Mouse (Mus musculus) naive thymus-derived CD4-positive, alpha-beta T cell, adult 5 months (primary cell): ENCODE data around the gene Plgrkt. TPM values are rescaled to one million over a fixed set of nuclear protein-coding genes. Genes with fewer than 3 reads are reported as not detected.

Experiments used
- polyA plus RNA-seq: library from polyadenylated mRNA; unstranded; fragments of 100-300 nt; shearing (Covaris generic); gene quantifications from one replicate; pipeline ENCODE4 v1.2.1, GENCODE M21; 2017

Plgrkt gene
- 237 TPM for polyA plus RNA-seq

DNA sequence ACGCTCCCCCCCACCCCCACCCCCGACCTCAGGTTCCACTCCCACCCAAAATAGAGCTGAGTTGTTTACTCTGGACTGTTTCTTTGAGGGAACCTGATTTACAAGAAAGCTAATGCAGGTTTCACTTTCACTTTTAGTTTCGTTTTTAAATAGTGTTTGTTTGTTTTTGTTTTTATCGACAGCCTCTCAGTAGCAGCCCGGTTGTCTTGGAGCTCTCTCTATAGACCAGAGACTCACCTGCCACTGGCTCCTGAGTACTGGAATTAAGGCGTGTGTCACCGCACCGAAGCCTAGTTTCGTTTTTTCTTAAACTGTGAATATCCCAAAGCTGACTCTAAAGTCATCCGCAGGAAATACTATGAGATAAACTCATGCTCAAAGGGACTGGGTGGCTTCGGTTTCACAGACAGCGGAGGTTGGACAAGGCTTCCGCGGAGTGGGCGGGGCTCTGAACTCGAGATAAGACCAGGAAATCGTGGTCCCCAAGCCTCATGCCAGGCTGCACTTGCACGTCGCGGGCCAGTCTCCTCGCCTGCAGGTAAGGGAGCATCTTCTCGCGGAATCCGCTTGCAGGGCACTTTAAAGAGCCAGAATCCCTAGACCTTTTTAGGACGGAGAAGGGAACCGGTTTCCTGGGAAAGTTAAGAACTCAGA, at the start of gene Plgrkt, which contains the start of gene Cd274:
Gene Plgrkt (minus strand): TSS at position 422 of the 654 bp plus-strand sequence.
Gene Cd274 (plus strand): TSS at position 487 of the 654 bp plus-strand sequence.

DNA sequence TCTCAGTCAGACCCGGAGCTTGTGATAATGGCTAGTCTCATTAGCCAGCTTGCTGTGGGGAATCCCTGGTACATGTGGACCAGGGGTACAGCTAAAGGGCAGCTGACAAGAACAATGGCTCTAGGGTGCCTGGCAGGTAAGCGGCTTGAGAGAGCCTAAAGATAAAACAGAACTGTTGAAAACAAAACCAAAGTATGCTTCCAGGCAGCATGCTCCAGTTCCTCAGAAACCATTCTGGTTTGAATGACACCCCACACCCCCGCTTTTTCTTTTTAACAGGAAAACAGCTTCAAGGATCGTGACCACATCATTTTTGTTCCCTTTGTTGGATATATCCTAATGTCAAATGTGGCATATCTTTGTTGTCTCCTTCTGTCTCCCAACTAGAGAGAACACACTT, 43.4 kb upstream of the Plgrkt start, which contains the start of gene Pdcd1lg2:
Gene Pdcd1lg2 (plus strand): TSS at position 301 of the 400 bp plus-strand sequence.

DNA sequence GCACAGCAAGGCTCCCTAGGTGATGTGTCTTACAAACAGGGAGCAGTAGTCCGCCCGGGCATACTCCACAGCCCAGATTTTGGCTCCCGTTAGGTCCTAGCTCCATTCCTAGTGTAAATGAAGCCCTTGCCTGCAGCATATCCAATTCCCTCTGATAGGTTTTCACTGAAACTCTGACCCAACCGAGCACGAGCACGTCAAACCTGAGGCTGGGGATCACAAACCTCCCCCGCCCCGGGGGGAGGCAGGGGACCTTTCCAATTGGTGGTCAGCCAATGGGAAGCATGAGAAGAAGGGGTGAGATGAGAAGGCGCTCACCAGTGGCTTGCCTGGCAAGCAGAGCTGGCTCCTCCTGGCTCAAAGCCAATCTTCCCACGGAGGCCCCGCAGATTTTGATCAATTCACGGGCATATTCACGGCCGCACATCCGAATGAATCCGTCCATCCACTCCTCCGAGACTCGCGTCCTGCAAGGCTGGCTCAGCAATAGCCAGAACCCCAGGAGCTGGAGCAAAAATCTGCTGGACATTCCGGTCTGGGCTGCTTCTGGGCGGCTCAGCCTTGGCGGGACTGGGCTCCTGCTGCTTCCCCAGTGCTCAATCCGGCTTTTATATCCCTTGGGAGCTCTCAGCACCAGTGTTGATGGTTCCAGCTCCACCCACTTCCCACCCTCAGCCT, 33.0 kb downstream of the Plgrkt start, which contains the start of gene Rln1:
Gene Rln1 (minus strand): TSS at position 603 of the 678 bp plus-strand sequence.

DNA sequence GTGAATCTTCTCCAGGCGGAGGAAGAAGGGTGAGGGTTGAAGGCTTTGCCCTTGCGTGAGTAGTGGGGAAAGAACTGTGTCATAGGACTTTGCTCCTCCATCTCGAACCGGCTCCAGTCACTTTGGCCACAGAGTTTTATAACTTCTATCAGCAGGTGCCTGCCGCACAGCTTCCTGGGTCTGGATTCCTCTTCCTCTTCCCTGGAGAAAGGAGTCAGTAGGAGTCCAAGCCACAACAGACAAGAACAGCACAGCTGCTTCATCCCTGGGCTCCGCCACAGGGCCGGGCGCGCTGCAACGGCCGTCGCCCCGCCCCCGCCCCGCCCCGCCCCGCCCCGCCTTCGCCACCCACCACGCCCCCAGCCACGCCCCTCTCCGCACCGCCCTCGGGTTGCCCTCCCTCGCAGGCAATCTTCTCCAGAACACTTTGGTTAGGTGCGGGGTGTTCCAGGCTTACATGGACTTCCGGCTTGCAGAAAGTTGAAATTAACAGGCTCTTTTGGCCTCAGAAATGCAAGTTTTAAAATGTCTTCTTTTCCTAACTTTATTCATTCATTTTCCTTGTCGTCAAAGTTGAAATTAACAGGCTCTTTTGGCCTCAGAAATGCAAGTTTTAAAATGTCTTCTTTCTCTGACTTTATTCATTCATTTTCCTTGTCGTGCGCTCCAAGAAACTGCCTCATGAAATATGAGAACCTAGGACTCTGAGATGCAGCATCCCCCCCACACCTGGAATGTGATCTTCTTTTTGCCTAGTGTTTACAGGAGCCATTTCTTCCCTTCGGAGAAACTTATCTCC, 41.9 kb downstream of the Plgrkt start, which contains the start of gene Insl6:
Gene Insl6 (minus strand): TSS at position 304 of the 799 bp plus-strand sequence.

Other genes with a start within 250 kb of the Plgrkt start
- gene Jak2, start 115.6 kb downstream of the Plgrkt start, polyA plus RNA-seq, result 85.4 TPM
- gene Insl6, start 42.0 kb downstream of the Plgrkt start, polyA plus RNA-seq, result 12.9 TPM
- gene Rln1, start 32.7 kb downstream of the Plgrkt start, polyA plus RNA-seq, result not detected
- gene Cd274, start 65 bp upstream of the Plgrkt start, polyA plus RNA-seq, result 23.8 TPM
- 1.1 TPM for gene Pdcd1lg2, start 43.5 kb upstream of the Plgrkt start, polyA plus RNA-seq
- gene Ric1, start 154.9 kb upstream of the Plgrkt start, polyA plus RNA-seq, result 12.1 TPM